Mouse (Mus musculus) CH12.LX (cell line): ENCODE results near the gene Qprt. TPM values are rescaled to one million over a fixed set of nuclear protein-coding genes. Genes with fewer than 3 reads are reported as not detected.

Experiments used
- DNase-seq: peaks from one replicate; pipeline ENCODE4 v3.0.0-alpha.2; 2013; ENCODE audit errors: extremely low read depth
- H3K27ac ChIP-seq: 2 replicates; pipeline ENCODE4 v1.5.1; 2012; ENCODE audit warnings: low read depth, mild to moderate bottlenecking, control low read depth, moderate library complexity; ENCODE audit not compliant: insufficient read depth
- H3K27me3 ChIP-seq: replicated peaks from 2 replicates; pipeline ENCODE3; 2012; ENCODE audit warnings: inconsistent platforms
- H3K36me3 ChIP-seq, 2 experiments: replicated peaks in 1 of 2; 2 replicates each; pipeline versions ENCODE3 to v1.6.1; 2012; ENCODE audit warnings: inconsistent platforms in 1 of 2, low read length in 1 of 2, mild to moderate bottlenecking in 1 of 2, mixed read lengths in 1 of 2, moderate library complexity in 1 of 2; ENCODE audit not compliant: control insufficient read depth in 1 of 2, insufficient read depth in 1 of 2
- H3K4me1 ChIP-seq, 2 experiments: 2 replicates each; pipeline ENCODE4 v1.6.1; 2012; ENCODE audit warnings: inconsistent platforms in 1 of 2, moderate library complexity in 1 of 2; ENCODE audit not compliant: insufficient read depth in 2 of 2, control insufficient read depth in 1 of 2
- H3K4me2 ChIP-seq: 2 replicates; pipeline ENCODE4 v1.6.1; 2012; ENCODE audit warnings: low read depth, mild to moderate bottlenecking, control low read depth; ENCODE audit not compliant: poor library complexity, insufficient read depth, severe bottlenecking
- H3K4me3 ChIP-seq, 3 experiments: fragments of 150-350 bp in 1 of 3; sonication (generic) in 1 of 3; replicated peaks in 1 of 3; 2 replicates each; pipeline versions ENCODE3 to v1.5.1; 2011 to 2012; ENCODE audit warnings: low read depth in 2 of 3, low read length in 2 of 3, mild to moderate bottlenecking in 2 of 3, moderate library complexity in 2 of 3, control low read depth in 1 of 3, improper control_type of control experiment in 1 of 3, inconsistent platforms in 1 of 3, mixed read lengths in 1 of 3; ENCODE audit not compliant: poor library complexity in 1 of 3
- H3K79me2 ChIP-seq: replicated peaks from 2 replicates; pipeline ENCODE4 v1.6.1; 2012; ENCODE audit warnings: mild to moderate bottlenecking, moderate library complexity; ENCODE audit not compliant: control insufficient read depth, poor library complexity, insufficient read depth, severe bottlenecking; ENCODE audit errors: extremely low read depth
- H3K9ac ChIP-seq: 2 replicates; pipeline ENCODE4 v1.6.1; 2012; ENCODE audit warnings: low read depth, mild to moderate bottlenecking, control low read depth, moderate library complexity; ENCODE audit not compliant: insufficient read depth
- H3K9me3 ChIP-seq: replicated peaks from 2 replicates; pipeline ENCODE3; 2012; ENCODE audit warnings: low read length, inconsistent platforms, mixed read lengths
- BHLHE40 ChIP-seq: IDR thresholded peaks from 2 replicates; pipeline ENCODE4 v1.6.1; 2011; ENCODE audit warnings: mild to moderate bottlenecking, low read depth, low read length, improper control_type of control experiment
- ELF1 ChIP-seq: IDR thresholded peaks from 2 replicates; pipeline ENCODE4 v1.6.1; 2014; ENCODE audit warnings: low read depth, mild to moderate bottlenecking, inconsistent platforms, low read length, improper control_type of control experiment
- GABPA ChIP-seq: IDR thresholded peaks from 2 replicates; pipeline ENCODE4 v1.6.1; 2012; ENCODE audit warnings: low read depth, low read length, improper control_type of control experiment, inconsistent platforms; ENCODE audit not compliant: insufficient replicate concordance
- IRF4 ChIP-seq: IDR thresholded peaks from 2 replicates; pipeline ENCODE4 v1.6.1; 2014; ENCODE audit warnings: low read depth, mild to moderate bottlenecking, inconsistent platforms, low read length, improper control_type of control experiment
- JUND ChIP-seq: conservative IDR thresholded peaks from 2 replicates; pipeline ENCODE4 v1.6.1; 2011; ENCODE audit warnings: low read depth, low read length, improper control_type of control experiment
- KAT2A ChIP-seq: IDR thresholded peaks from 2 replicates; pipeline ENCODE4 v1.6.1; 2012; ENCODE audit warnings: low read length, improper control_type of control experiment, inconsistent platforms; ENCODE audit not compliant: insufficient replicate concordance
- MAX ChIP-seq: IDR thresholded peaks from 2 replicates; pipeline ENCODE4 v1.6.1; 2011; ENCODE audit warnings: low read length, improper control_type of control experiment
- MAZ ChIP-seq: IDR thresholded peaks from 2 replicates; pipeline ENCODE4 v1.6.1; 2012; ENCODE audit warnings: low read depth, mild to moderate bottlenecking, inconsistent platforms, low read length, improper control_type of control experiment, moderate library complexity
- MEF2A ChIP-seq: IDR thresholded peaks from 2 replicates; pipeline ENCODE4 v1.6.1; 2014; ENCODE audit warnings: low read depth, mild to moderate bottlenecking, inconsistent platforms, low read length, improper control_type of control experiment, borderline replicate concordance
- PAX5 ChIP-seq: IDR thresholded peaks from 2 replicates; pipeline ENCODE4 v1.6.1; 2012; ENCODE audit warnings: low read length, inconsistent platforms, mixed read lengths
- POLR2A ChIP-seq: IDR thresholded peaks from 2 replicates; pipeline ENCODE4 v1.6.1; 2011; ENCODE audit warnings: low read depth, mild to moderate bottlenecking, improper control_type of control experiment, low read length
- POLR2AphosphoS2 ChIP-seq: IDR thresholded peaks from 2 replicates; pipeline ENCODE4 v1.6.1; 2011; ENCODE audit warnings: low read depth, low read length, improper control_type of control experiment
- RAD21 ChIP-seq: IDR thresholded peaks from 2 replicates; pipeline ENCODE4 v1.6.1; 2011; ENCODE audit warnings: low read depth, mild to moderate bottlenecking, low read length, improper control_type of control experiment, moderate library complexity
- TBP ChIP-seq: conservative IDR thresholded peaks from 2 replicates; pipeline ENCODE4 v1.6.1; 2011; ENCODE audit warnings: low read depth, low read length, improper control_type of control experiment
- TCF12 ChIP-seq: IDR thresholded peaks from 2 replicates; pipeline ENCODE4 v1.6.1; 2014; ENCODE audit warnings: low read depth, mild to moderate bottlenecking, inconsistent platforms, low read length, improper control_type of control experiment
- USF2 ChIP-seq: conservative IDR thresholded peaks from 2 replicates; pipeline ENCODE4 v1.6.1; 2011; ENCODE audit warnings: low read depth, low read length, improper control_type of control experiment
- ZKSCAN1 ChIP-seq: IDR thresholded peaks from 2 replicates; pipeline ENCODE4 v1.6.1; 2012; ENCODE audit warnings: low read depth, inconsistent platforms, low read length, improper control_type of control experiment, borderline replicate concordance
- ZMIZ1 ChIP-seq: IDR thresholded peaks from 2 replicates; pipeline ENCODE4 v1.6.1; 2012; ENCODE audit warnings: low read depth, mild to moderate bottlenecking, inconsistent platforms, low read length, improper control_type of control experiment
- dilution Hi-C: fragments of 300-500 bp; cut with MboI; formaldehyde crosslinking; loops from 2 replicates; pipeline ENCODE4 v1.14.3; 2020; ENCODE audit warnings: low sequenced_read_pairs; ENCODE audit not compliant: extremely low pct_unique_long_range_greater_than_20kb, extremely low pct_ligation_motif_present
- in situ Hi-C: fragments of 300-500 bp; cut with MboI; formaldehyde crosslinking; loops from 3 replicates; pipeline ENCODE4 v1.14.3; 2019; ENCODE audit warnings: low sequenced_read_pairs, low pct_ligation_motif_present, low pct_unique_long_range_greater_than_20kb, mixed read lengths
- polyA plus RNA-seq: library from polyadenylated mRNA; unstranded; fragments of >175 nt; gene quantifications from 2 replicates; pipeline ENCODE4 v1.2.1, GENCODE M21; 2012; ENCODE audit warnings: low read depth; ENCODE audit not compliant: insufficient read length
- total RNA-seq, 2 experiments: library from RNA; depleted of rRNA; stranded (reverse); fragments of 300-350 nt in 1 of 2; fragments of >200 nt in 1 of 2; gene quantifications; 2 replicates each; pipeline ENCODE4 v1.2.3; 2012 to 2014

Gene Qprt
- total and polyA plus RNA-seq, 3 experiments: 0.14 to 0.30 TPM; not detected in 1

DNA sequence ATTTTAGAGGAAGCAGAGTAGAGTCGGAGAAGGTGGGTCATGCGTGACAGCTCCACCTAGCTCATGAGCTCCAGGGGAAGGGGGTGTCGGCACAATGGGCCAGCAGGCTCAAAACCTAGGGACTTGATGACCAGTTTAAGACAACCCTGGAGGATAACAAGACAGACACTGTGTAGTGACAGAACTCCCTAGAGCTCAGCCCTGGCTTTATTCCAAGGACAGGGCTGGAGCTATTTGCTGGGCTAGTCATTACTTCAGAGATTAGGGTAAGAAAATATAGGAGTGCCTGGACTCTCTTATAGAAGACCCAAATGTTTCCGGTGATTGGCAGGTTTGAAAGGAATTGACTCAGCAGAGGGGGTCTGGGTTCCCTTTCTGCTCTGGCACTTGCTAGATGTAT lies 48.8 kb downstream of the Qprt start:
- no peak for DNase-seq
- peaks cover 2 to 23% of the 10 kb centered on the region in 2 experiments; a peak in 3 of 4 replicates for H3K4me1 ChIP-seq
- no peak overlapping the region for H3K4me3 ChIP-seq
- dilution Hi-C loops: no loop called here
- peaks cover 0 to 17% of the 10 kb centered on the region in 2 experiments for H3K36me3 ChIP-seq
- no peaks in the 10 kb centered on the region for H3K79me2 ChIP-seq
- peaks cover 4% of the 10 kb centered on the region for H3K9me3 ChIP-seq
- no peak overlapping the region for H3K27ac ChIP-seq
- TF ChIP-seq KAT2A (no peak), PAX5 (no peak), USF2 (no peak), JUND (no peak), IRF4 (no peak), ELF1 (no peak), ZKSCAN1 (no peak), MEF2A (no peak), POLR2AphosphoS2 (no peak), BHLHE40 (no peak), POLR2A (no peak), TBP (no peak)
- in situ Hi-C loops: no loop called here
- no peak overlapping the region for H3K9ac ChIP-seq
- no peak overlapping the region for H3K4me2 ChIP-seq
- no peaks in the 10 kb centered on the region for H3K27me3 ChIP-seq

DNA sequence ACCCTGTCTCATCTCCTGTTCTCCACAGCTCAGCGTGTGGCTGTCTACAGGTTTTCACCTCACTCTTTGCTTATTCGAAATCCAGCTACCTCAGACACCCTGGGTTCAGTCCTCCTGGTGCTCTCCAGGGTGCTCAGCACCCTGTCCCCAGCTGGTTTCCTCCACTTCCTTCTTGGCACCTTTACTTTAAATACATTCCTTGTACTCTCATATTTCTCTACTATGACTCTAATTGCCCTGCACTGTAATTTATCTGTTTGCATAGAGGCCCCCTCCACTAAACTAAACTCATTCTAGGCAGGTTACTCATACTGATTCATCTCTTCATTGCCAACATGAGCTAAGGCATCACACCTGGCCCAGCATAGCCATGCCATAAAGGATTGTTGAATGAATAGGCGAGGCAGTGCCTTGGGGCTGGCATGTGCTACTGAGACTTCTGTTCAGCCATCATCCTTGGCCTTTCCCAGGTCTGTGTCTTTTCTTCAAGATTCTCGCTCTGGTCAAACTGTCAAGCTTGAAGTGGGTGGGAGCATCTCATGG lies 51.1 kb downstream of the Qprt start:
- DNase-seq: no peak
- Histone ChIP-seq H3K27me3 (no peaks in the 10 kb centered on the region), H3K36me3 (peaks cover 0 to 6% of the 10 kb centered on the region in 2 experiments), H3K9me3 (peaks cover 4% of the 10 kb centered on the region), H3K4me3 (no peak overlapping the region), H3K4me1 (peaks cover 2 to 6% of the 10 kb centered on the region in 2 experiments; a peak in 3 of 4 replicates), H3K9ac (no peak overlapping the region), H3K27ac (no peak overlapping the region), H3K79me2 (no peaks in the 10 kb centered on the region), H3K4me2 (no peak overlapping the region)
- TF ChIP-seq MAZ (no peak), MAX (no peak), MEF2A (no peak), RAD21 (no peak), POLR2AphosphoS2 (no peak), GABPA (no peak), JUND (no peak), TCF12 (no peak), ZMIZ1 (no peak)
- dilution Hi-C loops (no loop called here), in situ Hi-C loops (no loop called here)
